Mouse (Mus musculus) CH12.LX (cell line): Measurements from ENCODE around the gene Mbd4. TPM values are rescaled to one million over a fixed set of nuclear protein-coding genes. Genes with fewer than 3 reads are reported as not detected.

Experiments used
- DNase-seq: peaks from one replicate; pipeline ENCODE4 v3.0.0-alpha.2; 2013; ENCODE audit errors: extremely low read depth
- H3K27ac ChIP-seq: 2 replicates; pipeline ENCODE4 v1.5.1; 2012; ENCODE audit warnings: low read depth, mild to moderate bottlenecking, control low read depth, moderate library complexity; ENCODE audit not compliant: insufficient read depth
- H3K27me3 ChIP-seq: replicated peaks from 2 replicates; pipeline ENCODE3; 2012; ENCODE audit warnings: inconsistent platforms
- H3K36me3 ChIP-seq, 2 experiments: replicated peaks in 1 of 2; 2 replicates each; pipeline versions ENCODE3 to v1.6.1; 2012; ENCODE audit warnings: inconsistent platforms in 1 of 2, low read length in 1 of 2, mild to moderate bottlenecking in 1 of 2, mixed read lengths in 1 of 2, moderate library complexity in 1 of 2; ENCODE audit not compliant: control insufficient read depth in 1 of 2, insufficient read depth in 1 of 2
- H3K4me1 ChIP-seq, 2 experiments: 2 replicates each; pipeline ENCODE4 v1.6.1; 2012; ENCODE audit warnings: inconsistent platforms in 1 of 2, moderate library complexity in 1 of 2; ENCODE audit not compliant: insufficient read depth in 2 of 2, control insufficient read depth in 1 of 2
- H3K4me2 ChIP-seq: 2 replicates; pipeline ENCODE4 v1.6.1; 2012; ENCODE audit warnings: low read depth, mild to moderate bottlenecking, control low read depth; ENCODE audit not compliant: poor library complexity, insufficient read depth, severe bottlenecking
- H3K4me3 ChIP-seq, 3 experiments: fragments of 150-350 bp in 1 of 3; sonication (generic) in 1 of 3; replicated peaks in 1 of 3; 2 replicates each; pipeline versions ENCODE3 to v1.5.1; 2011 to 2012; ENCODE audit warnings: low read depth in 2 of 3, low read length in 2 of 3, mild to moderate bottlenecking in 2 of 3, moderate library complexity in 2 of 3, control low read depth in 1 of 3, improper control_type of control experiment in 1 of 3, inconsistent platforms in 1 of 3, mixed read lengths in 1 of 3; ENCODE audit not compliant: poor library complexity in 1 of 3
- H3K79me2 ChIP-seq: replicated peaks from 2 replicates; pipeline ENCODE4 v1.6.1; 2012; ENCODE audit warnings: mild to moderate bottlenecking, moderate library complexity; ENCODE audit not compliant: control insufficient read depth, poor library complexity, insufficient read depth, severe bottlenecking; ENCODE audit errors: extremely low read depth
- H3K9ac ChIP-seq: 2 replicates; pipeline ENCODE4 v1.6.1; 2012; ENCODE audit warnings: low read depth, mild to moderate bottlenecking, control low read depth, moderate library complexity; ENCODE audit not compliant: insufficient read depth
- H3K9me3 ChIP-seq: replicated peaks from 2 replicates; pipeline ENCODE3; 2012; ENCODE audit warnings: low read length, inconsistent platforms, mixed read lengths
- CHD1 ChIP-seq: IDR thresholded peaks from 2 replicates; pipeline ENCODE4 v1.6.1; 2012; ENCODE audit warnings: low read depth, low read length, improper control_type of control experiment, inconsistent platforms
- CHD2 ChIP-seq: IDR thresholded peaks from 2 replicates; pipeline ENCODE4 v1.6.1; 2011; ENCODE audit warnings: low read length, improper control_type of control experiment
- CTCF ChIP-seq, 2 experiments: IDR thresholded peaks in 1 of 2; conservative IDR thresholded peaks in 1 of 2; 2 replicates each; pipeline ENCODE4 v1.5.1; 2011 to 2012; ENCODE audit warnings: low read depth in 2 of 2, low read length in 2 of 2, improper control_type of control experiment in 1 of 2, inconsistent platforms in 1 of 2, mild to moderate bottlenecking in 1 of 2, moderate library complexity in 1 of 2
- E2F4 ChIP-seq: IDR thresholded peaks from 2 replicates; pipeline ENCODE4 v1.6.1; 2011; ENCODE audit warnings: low read depth, low read length, improper control_type of control experiment; ENCODE audit not compliant: insufficient replicate concordance
- ELF1 ChIP-seq: IDR thresholded peaks from 2 replicates; pipeline ENCODE4 v1.6.1; 2014; ENCODE audit warnings: low read depth, mild to moderate bottlenecking, inconsistent platforms, low read length, improper control_type of control experiment
- ETS1 ChIP-seq: conservative IDR thresholded peaks from 2 replicates; pipeline ENCODE4 v1.6.1; 2012; ENCODE audit warnings: low read depth, mild to moderate bottlenecking, inconsistent platforms, low read length, improper control_type of control experiment, moderate library complexity
- GABPA ChIP-seq: IDR thresholded peaks from 2 replicates; pipeline ENCODE4 v1.6.1; 2012; ENCODE audit warnings: low read depth, low read length, improper control_type of control experiment, inconsistent platforms; ENCODE audit not compliant: insufficient replicate concordance
- HCFC1 ChIP-seq: IDR thresholded peaks from 2 replicates; pipeline ENCODE4 v1.6.1; 2012; ENCODE audit warnings: low read depth, mild to moderate bottlenecking, inconsistent platforms, low read length, improper control_type of control experiment
- JUN ChIP-seq: IDR thresholded peaks from 2 replicates; pipeline ENCODE4 v1.6.1; 2011; ENCODE audit warnings: low read depth, mild to moderate bottlenecking, low read length, improper control_type of control experiment, moderate library complexity; ENCODE audit not compliant: insufficient read depth
- JUND ChIP-seq: conservative IDR thresholded peaks from 2 replicates; pipeline ENCODE4 v1.6.1; 2011; ENCODE audit warnings: low read depth, low read length, improper control_type of control experiment
- KAT2A ChIP-seq: IDR thresholded peaks from 2 replicates; pipeline ENCODE4 v1.6.1; 2012; ENCODE audit warnings: low read length, improper control_type of control experiment, inconsistent platforms; ENCODE audit not compliant: insufficient replicate concordance
- MAFK ChIP-seq: IDR thresholded peaks from 2 replicates; pipeline ENCODE4 v1.6.1; 2011; ENCODE audit warnings: low read length, improper control_type of control experiment; ENCODE audit not compliant: insufficient replicate concordance
- MAX ChIP-seq: IDR thresholded peaks from 2 replicates; pipeline ENCODE4 v1.6.1; 2011; ENCODE audit warnings: low read length, improper control_type of control experiment
- MAZ ChIP-seq: IDR thresholded peaks from 2 replicates; pipeline ENCODE4 v1.6.1; 2012; ENCODE audit warnings: low read depth, mild to moderate bottlenecking, inconsistent platforms, low read length, improper control_type of control experiment, moderate library complexity
- MEF2A ChIP-seq: IDR thresholded peaks from 2 replicates; pipeline ENCODE4 v1.6.1; 2014; ENCODE audit warnings: low read depth, mild to moderate bottlenecking, inconsistent platforms, low read length, improper control_type of control experiment, borderline replicate concordance
- MXI1 ChIP-seq: IDR thresholded peaks from 2 replicates; pipeline ENCODE4 v1.6.1; 2011; ENCODE audit warnings: mild to moderate bottlenecking, low read depth, low read length, improper control_type of control experiment
- MYC ChIP-seq: IDR thresholded peaks from 2 replicates; pipeline ENCODE4 v1.6.1; 2011; ENCODE audit warnings: low read depth, mild to moderate bottlenecking, improper control_type of control experiment, low read length
- NELFE ChIP-seq: IDR thresholded peaks from 2 replicates; pipeline ENCODE4 v1.6.1; 2011; ENCODE audit warnings: low read depth, low read length, improper control_type of control experiment
- NRF1 ChIP-seq: IDR thresholded peaks from 2 replicates; pipeline ENCODE4 v1.6.1; 2014; ENCODE audit warnings: low read depth, mild to moderate bottlenecking, inconsistent platforms, low read length, improper control_type of control experiment, moderate library complexity
- POLR2A ChIP-seq: IDR thresholded peaks from 2 replicates; pipeline ENCODE4 v1.6.1; 2011; ENCODE audit warnings: low read depth, mild to moderate bottlenecking, improper control_type of control experiment, low read length
- SIN3A ChIP-seq: IDR thresholded peaks from 2 replicates; pipeline ENCODE4 v1.6.1; 2012; ENCODE audit warnings: low read length, improper control_type of control experiment, inconsistent platforms
- TBP ChIP-seq: conservative IDR thresholded peaks from 2 replicates; pipeline ENCODE4 v1.6.1; 2011; ENCODE audit warnings: low read depth, low read length, improper control_type of control experiment
- TCF12 ChIP-seq: IDR thresholded peaks from 2 replicates; pipeline ENCODE4 v1.6.1; 2014; ENCODE audit warnings: low read depth, mild to moderate bottlenecking, inconsistent platforms, low read length, improper control_type of control experiment
- USF2 ChIP-seq: conservative IDR thresholded peaks from 2 replicates; pipeline ENCODE4 v1.6.1; 2011; ENCODE audit warnings: low read depth, low read length, improper control_type of control experiment
- ZMIZ1 ChIP-seq: IDR thresholded peaks from 2 replicates; pipeline ENCODE4 v1.6.1; 2012; ENCODE audit warnings: low read depth, mild to moderate bottlenecking, inconsistent platforms, low read length, improper control_type of control experiment
- ZNF384 ChIP-seq: IDR thresholded peaks from 2 replicates; pipeline ENCODE4 v1.6.1; 2012; ENCODE audit warnings: low read depth, low read length, improper control_type of control experiment, inconsistent platforms
- dilution Hi-C: fragments of 300-500 bp; cut with MboI; formaldehyde crosslinking; loops from 2 replicates; pipeline ENCODE4 v1.14.3; 2020; ENCODE audit warnings: low sequenced_read_pairs; ENCODE audit not compliant: extremely low pct_unique_long_range_greater_than_20kb, extremely low pct_ligation_motif_present
- in situ Hi-C: fragments of 300-500 bp; cut with MboI; formaldehyde crosslinking; loops from 3 replicates; pipeline ENCODE4 v1.14.3; 2019; ENCODE audit warnings: low sequenced_read_pairs, low pct_ligation_motif_present, low pct_unique_long_range_greater_than_20kb, mixed read lengths
- polyA plus RNA-seq: library from polyadenylated mRNA; unstranded; fragments of >175 nt; gene quantifications from 2 replicates; pipeline ENCODE4 v1.2.1, GENCODE M21; 2012; ENCODE audit warnings: low read depth; ENCODE audit not compliant: insufficient read length
- total RNA-seq, 2 experiments: library from RNA; depleted of rRNA; stranded (reverse); fragments of 300-350 nt in 1 of 2; fragments of >200 nt in 1 of 2; gene quantifications; 2 replicates each; pipeline ENCODE4 v1.2.3; 2012 to 2014

Gene Mbd4
- total and polyA plus RNA-seq, 3 experiments: 7.3 to 12.2 (median 8.6) TPM

GRCm38 (mm10) chr6:115811606-115812005 lies 41.6 kb downstream of the Mbd4 start:
- Histone ChIP-seq H3K27me3 (no peaks in the 10 kb centered on the region), H3K4me1 (peaks cover 8 to 23% of the 10 kb centered on the region in 2 experiments), H3K36me3 (peaks cover 13 to 60% of the 10 kb centered on the region in 2 experiments), H3K79me2 (peaks cover 19% of the 10 kb centered on the region), H3K27ac (no peak overlapping the region), H3K4me2 (no peak overlapping the region), H3K9me3 (no peaks in the 10 kb centered on the region), H3K4me3 (no peak overlapping the region), H3K9ac (no peak overlapping the region)
- TF ChIP-seq E2F4 (no peak), TBP (no peak), USF2 (no peak)
- in situ Hi-C loops: no loop called here
- dilution Hi-C loops: no loop called here
- no peak for DNase-seq

- Histone ChIP-seq H3K9ac (peak within 1 kb of the TSS; percentile 100), H3K4me1 (peaks cover 2 to 28% of the 10 kb centered on the region in 2 experiments), H3K36me3 (peaks cover 37 to 69% of the 10 kb centered on the region in 2 experiments), H3K4me3 (peak within 1 kb of the TSS; percentile 90 to 100 (median 93)), H3K27ac (peak within 1 kb of the TSS; percentile 73), H3K9me3 (no peaks in the 10 kb centered on the region), H3K27me3 (no peaks in the 10 kb centered on the region), H3K4me2 (peak within 1 kb of the TSS; percentile 71; the same call in 1 of the 2 replicates), H3K79me2 (peaks cover 40% of the 10 kb centered on the region)
- DNase-seq: peak; percentile 91
- peak; percentile 8 to 75; a peak in 2 of 4 replicates for TF ChIP-seq CTCF (conservative IDR thresholded peaks at IDR 0.05 in 1 of 2, IDR thresholded peaks at IDR 0.05 in 1 of 2; ENCODE audit: low read depth in 2 of 2, low read length in 2 of 2)
- no peak; the same call in 1 of the 2 replicates for TF ChIP-seq MEF2A
- TF ChIP-seq HCFC1: peak; percentile 90
- no peak for TF ChIP-seq CHD1
- TF ChIP-seq MAX: peak; percentile 84
- peak; percentile 85 for TF ChIP-seq ZMIZ1
- peak; percentile 71 for TF ChIP-seq GABPA
- peak; percentile 94 for TF ChIP-seq POLR2A
- TF ChIP-seq MYC: peak; percentile 94
- TF ChIP-seq USF2: no peak
- peak; percentile 30; the same call in 1 of the 2 replicates for TF ChIP-seq NRF1
- TF ChIP-seq MAFK: no peak; the same call in 1 of the 2 replicates
- 0 out of 2 replicates have a peak, but pooled peaks have one; percentile 32 for TF ChIP-seq E2F4
- TF ChIP-seq ZNF384: peak; percentile 44
- TF ChIP-seq TCF12: peak; percentile 85
- peak; percentile 96 for TF ChIP-seq TBP
- TF ChIP-seq NELFE: peak; percentile 97
- TF ChIP-seq CHD2: no peak
- TF ChIP-seq JUN: no peak
- peak; percentile 75 for TF ChIP-seq MXI1
- peak; percentile 97 for TF ChIP-seq SIN3A
- peak; percentile 92; the same call in 1 of the 2 replicates for TF ChIP-seq KAT2A
- 0 out of 2 replicates have a peak, but pooled peaks have one; percentile 8 for TF ChIP-seq ETS1
- peak; percentile 98 for TF ChIP-seq ELF1
- 0 out of 2 replicates have a peak, but pooled peaks have one; percentile 10 for TF ChIP-seq JUND
- TF ChIP-seq MAZ: no peak
- dilution Hi-C loops (no loop called here), in situ Hi-C loops (no loop called here)
Observed at GRCm38 (mm10) chr6:115808488-115809231, 44.5 kb downstream of the Mbd4 start, which contains the start of gene Rpl32. Gene Rpl32, minus strand, starts transcription at chr6:115808747.
